Mouse (Mus musculus): Measurements from ENCODE around the gene Ak8. TPM values are rescaled to one million over a fixed set of nuclear protein-coding genes. Genes with fewer than 3 reads are reported as not detected.

Ak8 gene
- under 1 TPM; 0.18 to 0.33 TPM for total RNA-seq (2021)
- long read RNA-seq, experiment 1, result 0 reads
- long read RNA-seq, experiment 2, result 0 reads

GRCm38 (mm10) chr2:28699361-28700335 lies at the start of gene Ak8, which contains the start of gene Spaca9:
Ak8 (plus strand) TSS chr2:28700164.
Spaca9 (minus strand) TSS chr2:28699727.
- peak; percentile 91 for DNase-seq

- peak; percentile 66 for DNase-seq
Measured at GRCm38 (mm10) chr2:28650526-28650925, 49.4 kb upstream of the Ak8 start.

GRCm38 (mm10) chr2:28653351-28653750 lies 46.6 kb upstream of the Ak8 start:
- DNase-seq, result no peak

- peak; percentile 46 for DNase-seq
Measured at GRCm38 (mm10) chr2:28654295-28654694, 45.7 kb upstream of the Ak8 start.

- no peak for DNase-seq
Measured at GRCm38 (mm10) chr2:28656216-28656615, 43.7 kb upstream of the Ak8 start.

GRCm38 (mm10) chr2:28662891-28663290 lies 37.1 kb upstream of the Ak8 start:
- no peak for DNase-seq

GRCm38 (mm10) chr2:28665818-28666217 lies 34.1 kb upstream of the Ak8 start:
- DNase-seq, result no peak

GRCm38 (mm10) chr2:28671438-28671837 lies 28.5 kb upstream of the Ak8 start:
- no peak for DNase-seq

GRCm38 (mm10) chr2:28676005-28676404 lies 24.0 kb upstream of the Ak8 start:
- DNase-seq, result no peak

- peak; percentile 41 for DNase-seq
Measured at GRCm38 (mm10) chr2:28680710-28681109, 19.3 kb upstream of the Ak8 start.

GRCm38 (mm10) chr2:28681718-28682117 lies 18.2 kb upstream of the Ak8 start:
- DNase-seq, result peak; percentile 63

GRCm38 (mm10) chr2:28685895-28686294 lies 14.1 kb upstream of the Ak8 start:
- no peak for DNase-seq

GRCm38 (mm10) chr2:28688431-28688830 lies 11.5 kb upstream of the Ak8 start:
- DNase-seq, result peak; percentile 59

- no peak for DNase-seq
Measured at GRCm38 (mm10) chr2:28692692-28693091, 7.3 kb upstream of the Ak8 start.

GRCm38 (mm10) chr2:28698566-28698965 lies 1.4 kb upstream of the Ak8 start:
- DNase-seq, result no peak

- no peak for DNase-seq
Measured at GRCm38 (mm10) chr2:28701646-28702262, 1.8 kb downstream of the Ak8 start.

GRCm38 (mm10) chr2:28706106-28706636 lies 6.2 kb downstream of the Ak8 start:
- DNase-seq, result no peak

- DNase-seq, result no peak
Measured at GRCm38 (mm10) chr2:28706787-28707186, 6.8 kb downstream of the Ak8 start.

- no peak for DNase-seq
Measured at GRCm38 (mm10) chr2:28713036-28713435, 13.1 kb downstream of the Ak8 start.

- no peak for DNase-seq
Measured at GRCm38 (mm10) chr2:28722419-28722818, 22.5 kb downstream of the Ak8 start.

GRCm38 (mm10) chr2:28723912-28724311 lies 23.9 kb downstream of the Ak8 start:
- DNase-seq, result no peak

- no peak for DNase-seq
Measured at GRCm38 (mm10) chr2:28727786-28728404, 27.9 kb downstream of the Ak8 start.

GRCm38 (mm10) chr2:28730676-28731075 lies 30.7 kb downstream of the Ak8 start:
- no peak for DNase-seq
